Mouse (Mus musculus) layer of hippocampus, postnatal 25 days (tissue): ENCODE data around the gene Ccnd3. TPM values are rescaled to one million over a fixed set of nuclear protein-coding genes. Genes with fewer than 3 reads are reported as not detected.
"Not testable (repeated sequence)": the region's sequence is repeated elsewhere in the genome, so short reads cannot be mapped to it uniquely, and the experiment has no call there.

Experiments used
- DNase-seq, 2 experiments: peaks; one replicate each; pipeline ENCODE4 v3.0.0; 2022; ENCODE audit warnings: mixed read lengths in 2 of 2, low spot score in 1 of 2; ENCODE audit errors: extremely low spot score in 1 of 2
- total RNA-seq, 2 experiments: library from RNA; stranded (reverse); gene quantifications; 2 replicates each; pipeline ENCODE4 v1.2.3; 2021

The Ccnd3 gene
- total RNA-seq, 2 experiments from 2014 or later, result 30.2 to 39.9 TPM

DNA sequence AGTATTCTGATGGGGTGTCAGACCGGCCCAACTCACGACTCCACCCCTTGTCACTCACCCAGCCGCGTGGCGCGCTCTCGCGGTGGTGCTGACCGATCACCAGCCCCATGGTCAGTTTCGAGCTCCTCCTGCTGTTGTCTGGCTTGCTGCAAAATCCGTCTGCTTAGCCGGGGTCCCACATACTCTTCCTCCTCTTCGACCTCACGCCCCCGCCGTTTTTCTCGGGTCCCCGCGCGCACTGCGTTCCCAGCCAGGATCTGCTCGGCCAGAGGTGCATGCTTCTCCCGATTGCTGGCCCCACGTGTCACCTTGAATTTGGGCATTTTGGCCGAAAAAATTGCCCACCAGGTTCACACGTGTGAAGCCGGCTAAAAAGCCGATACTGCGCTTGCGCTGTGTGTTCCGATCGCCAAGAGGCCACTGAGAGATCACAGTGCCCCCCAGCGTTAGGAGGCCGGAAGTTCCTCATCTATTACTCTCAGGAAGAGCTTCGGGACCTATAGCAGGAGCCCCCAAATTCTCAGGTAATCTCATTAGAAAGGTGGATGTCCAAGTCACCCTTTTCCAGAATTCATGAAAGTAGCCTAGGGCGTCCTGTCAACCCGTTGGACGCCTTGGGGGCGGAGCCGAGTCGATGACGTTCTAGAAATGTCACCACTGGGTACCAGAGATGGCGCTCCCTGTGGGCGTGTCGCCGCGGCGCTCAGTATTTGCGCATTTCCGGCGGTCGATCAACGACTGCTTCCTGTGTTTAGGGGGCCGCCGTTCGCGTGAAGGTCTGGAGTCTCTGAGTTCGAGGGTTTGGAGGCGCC, 106.2 kb downstream of the Ccnd3 start, which contains the start of the genes Bysl, Med20 and Gm20517:
Gene Bysl (minus strand): TSS at position 644 of the 812 bp plus-strand sequence.
Gene Med20 (plus strand): TSS at position 734 of the 812 bp plus-strand sequence.
Gene Gm20517 (plus strand): TSS at position 741 of the 812 bp plus-strand sequence.
- DNase-seq, result peak; percentile 97 to 98

GRCm38 (mm10) chr17:47611661-47611982, 106.8 kb downstream of the Ccnd3 start:
- DNase-seq, result no peak

DNA sequence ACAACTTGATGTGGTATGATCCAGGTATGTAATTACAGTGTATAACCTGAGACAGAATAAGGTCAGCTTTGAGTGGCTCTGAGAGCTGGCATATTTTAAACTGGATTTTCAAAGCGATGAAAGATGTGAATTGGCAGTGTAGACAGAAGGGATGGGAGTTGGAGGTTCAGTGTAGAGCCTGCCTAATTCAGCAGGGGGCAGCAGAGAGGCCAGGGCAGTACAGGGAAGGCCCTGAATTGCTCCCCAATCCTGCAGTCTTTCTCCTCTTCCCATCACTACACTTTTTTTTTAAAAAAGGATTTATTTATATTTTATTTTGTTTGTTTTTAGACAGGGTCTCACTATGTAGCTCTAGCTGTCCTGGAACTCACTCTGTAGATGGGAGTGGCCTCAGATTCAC, 109.2 kb downstream of the Ccnd3 start:
- peak in 1 of 2 experiments; percentile 41 for DNase-seq

- DNase-seq, result no peak
Observed at GRCm38 (mm10) chr17:47616119-47616518, 111.3 kb downstream of the Ccnd3 start.

GRCm38 (mm10) chr17:47616652-47617051, 111.8 kb downstream of the Ccnd3 start:
- DNase-seq, result no peak

DNA sequence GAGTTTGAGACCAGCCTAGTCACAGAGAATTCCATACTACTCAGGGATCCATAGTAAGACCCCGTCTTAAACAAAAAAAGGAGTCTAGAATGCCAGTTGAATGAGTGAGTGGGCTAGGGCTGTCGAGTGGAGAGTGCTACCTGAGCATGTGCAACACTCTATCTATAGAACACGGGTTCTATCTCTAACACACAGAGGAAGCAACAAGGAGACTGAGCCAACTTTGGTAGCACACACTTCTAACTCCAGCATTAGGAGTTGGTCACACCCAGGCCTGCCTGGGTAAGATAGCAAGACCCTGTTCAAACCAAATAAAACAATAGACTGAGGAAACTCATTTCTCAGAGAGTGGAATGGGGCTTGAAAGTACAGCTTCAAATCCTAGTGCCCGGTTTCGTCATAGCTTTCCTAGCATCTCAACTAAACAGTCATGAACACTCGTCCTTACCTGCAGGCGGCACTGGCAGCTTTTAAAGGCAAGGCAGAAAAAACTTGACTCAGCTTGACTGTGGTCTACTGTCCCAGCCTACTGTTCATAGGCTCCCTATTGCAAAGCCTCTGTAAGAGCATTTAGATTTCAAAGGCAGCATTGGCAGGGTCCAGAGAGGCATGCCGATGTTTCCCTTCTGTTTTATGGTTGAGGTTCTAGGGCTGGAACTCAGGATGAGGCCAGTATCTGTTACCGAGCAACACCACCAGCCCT, 112.9 kb downstream of the Ccnd3 start:
- DNase-seq, result no peak

- DNase-seq, result no peak
Observed at GRCm38 (mm10) chr17:47618556-47619311, 113.9 kb downstream of the Ccnd3 start.

DNA sequence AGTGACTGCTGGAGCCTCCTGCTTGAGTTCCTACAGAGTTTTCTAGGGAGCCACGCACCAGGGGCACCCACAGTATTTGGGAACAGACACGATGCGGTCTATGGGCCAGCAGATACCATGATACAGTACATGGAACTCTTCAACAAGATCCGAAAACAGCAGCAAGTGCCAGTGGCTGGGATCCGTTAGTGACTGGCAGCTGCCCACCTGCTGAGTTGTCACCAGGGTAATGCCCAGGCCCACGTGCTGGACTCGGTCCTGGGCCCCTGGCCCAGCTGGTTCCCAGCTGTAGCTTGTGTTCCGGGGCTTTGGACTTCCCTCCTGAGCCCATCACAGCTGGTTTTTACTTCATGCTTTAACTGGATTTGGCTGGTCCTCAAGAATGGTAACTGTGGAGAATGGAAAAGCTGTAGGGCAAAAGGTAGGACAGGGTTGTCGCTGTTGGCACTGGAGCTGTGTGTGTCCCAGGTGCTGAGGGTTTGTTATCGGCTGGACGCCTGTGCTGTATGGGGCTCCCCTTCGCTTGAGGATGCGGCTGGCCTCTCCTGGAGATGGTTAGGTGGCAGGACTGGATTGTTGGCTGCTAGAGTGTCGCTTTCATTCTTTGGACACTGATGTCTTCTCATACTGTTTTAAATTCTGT, 118.2 kb downstream of the Ccnd3 start:
- DNase-seq, result no peak

DNA sequence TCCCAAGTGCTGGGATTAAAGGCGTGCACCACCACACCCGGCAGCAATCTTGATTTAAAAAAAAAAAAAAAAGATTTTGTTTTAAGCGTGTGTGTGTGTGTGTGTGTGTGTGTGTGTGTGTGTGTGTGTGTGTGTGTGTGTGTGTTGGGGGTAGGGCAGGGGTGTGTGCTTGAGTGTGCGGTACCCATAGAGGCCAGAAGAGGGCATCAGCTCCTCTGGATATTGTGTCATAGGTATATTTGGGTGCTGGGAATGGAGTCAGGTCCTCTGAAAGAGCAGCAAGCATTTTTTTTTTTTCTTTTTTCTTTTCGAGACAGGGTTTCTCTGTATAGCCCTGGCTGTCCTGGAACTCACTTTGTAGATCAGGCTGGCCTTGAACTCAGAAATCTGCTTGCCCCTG, 119.7 kb downstream of the Ccnd3 start:
- not testable (repeated sequence) for DNase-seq

GRCm38 (mm10) chr17:47625088-47625487, 120.2 kb downstream of the Ccnd3 start:
- DNase-seq, result no peak

GRCm38 (mm10) chr17:47626031-47626430, 121.2 kb downstream of the Ccnd3 start:
- no peak for DNase-seq

GRCm38 (mm10) chr17:47627791-47628190, 122.9 kb downstream of the Ccnd3 start:
- no peak for DNase-seq

- peak; percentile 81 to 85 for DNase-seq
Observed at GRCm38 (mm10) chr17:47628851-47629676, 124.2 kb downstream of the Ccnd3 start.

DNA sequence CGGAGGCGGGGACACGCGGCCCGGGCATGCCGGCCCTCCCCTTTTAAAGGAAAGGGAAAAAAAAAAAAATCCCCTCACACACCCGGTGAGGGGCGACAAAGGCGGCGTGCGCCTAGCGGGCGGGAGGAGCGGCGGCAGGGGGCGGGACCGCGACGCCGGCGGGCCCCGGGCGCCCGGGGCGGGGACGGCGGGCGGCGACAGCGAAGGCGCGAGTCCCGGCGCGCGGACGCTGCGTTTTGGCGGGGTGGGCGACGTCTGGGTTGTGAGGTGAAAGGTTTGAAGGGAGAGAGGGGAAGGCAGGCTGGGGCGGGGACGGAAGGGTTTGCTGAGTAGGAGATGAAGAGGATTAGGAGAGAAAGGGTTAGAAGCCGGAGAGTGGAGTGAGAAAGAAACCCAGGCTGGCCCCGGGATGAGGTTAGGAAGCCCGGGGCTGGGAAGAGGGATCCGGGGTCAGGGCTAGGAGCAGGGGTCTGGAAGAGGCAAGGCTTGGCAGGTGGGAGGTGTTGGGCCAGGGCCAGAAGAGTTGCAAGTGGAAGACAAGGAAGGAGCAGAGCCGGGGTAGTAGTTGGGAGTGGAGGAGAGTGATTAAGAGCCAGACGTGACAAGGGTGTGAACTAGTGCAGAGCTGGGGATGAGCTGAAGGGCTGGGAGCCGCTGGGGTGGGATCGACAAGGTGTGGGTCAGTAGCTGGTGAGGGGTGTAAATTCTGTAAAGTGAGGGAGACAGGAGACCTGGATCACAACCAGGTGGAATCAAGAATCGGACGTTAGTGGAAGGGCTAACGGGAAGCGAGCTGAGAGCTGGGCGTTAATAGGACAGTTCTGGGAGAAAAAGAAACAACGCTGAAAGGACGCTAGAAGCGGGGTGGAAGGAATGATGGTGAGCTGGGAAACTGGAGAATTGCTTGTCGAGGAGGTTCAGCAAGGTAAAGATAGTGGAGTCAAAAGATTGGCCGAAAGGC, 125.1 kb downstream of the Ccnd3 start:
- peak in 1 of 2 experiments; percentile 18 for DNase-seq

GRCm38 (mm10) chr17:47630678-47631065, 125.8 kb downstream of the Ccnd3 start, which contains the start of gene Usp49:
Usp49 (plus strand) TSS chr17:47630690.
- no peak for DNase-seq

DNA sequence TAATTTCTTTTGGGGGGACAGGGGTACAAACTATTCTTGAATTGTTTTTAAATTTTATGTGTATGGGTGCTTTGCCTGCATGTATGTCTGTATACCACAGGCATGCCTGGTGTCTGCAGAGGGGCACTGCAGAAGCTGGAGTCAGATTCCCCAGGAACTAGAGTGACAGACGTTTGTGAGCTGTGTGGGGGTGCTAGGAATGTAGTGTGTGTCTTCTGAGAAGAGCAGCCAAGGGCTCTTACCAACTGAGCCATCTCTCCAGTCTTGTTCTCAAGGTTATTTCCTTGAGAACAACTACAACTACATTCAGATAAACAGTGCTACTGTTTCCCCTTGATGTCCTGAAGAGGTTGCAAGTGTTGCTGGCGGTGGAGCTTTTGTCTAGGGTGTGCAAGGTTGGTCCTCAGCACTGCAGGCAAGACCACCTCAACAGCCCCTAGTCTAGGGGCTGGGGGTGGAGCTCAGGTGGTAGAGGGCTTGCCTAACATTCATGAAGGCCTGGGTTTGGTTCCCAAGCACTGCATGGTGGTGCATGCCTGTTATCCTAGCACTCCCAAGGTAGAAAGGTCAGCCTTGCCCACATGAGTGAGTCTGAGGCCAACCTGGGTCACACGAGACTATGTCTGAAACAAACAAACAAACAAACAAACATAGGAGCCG, 127.5 kb downstream of the Ccnd3 start:
- DNase-seq, result no peak

DNA sequence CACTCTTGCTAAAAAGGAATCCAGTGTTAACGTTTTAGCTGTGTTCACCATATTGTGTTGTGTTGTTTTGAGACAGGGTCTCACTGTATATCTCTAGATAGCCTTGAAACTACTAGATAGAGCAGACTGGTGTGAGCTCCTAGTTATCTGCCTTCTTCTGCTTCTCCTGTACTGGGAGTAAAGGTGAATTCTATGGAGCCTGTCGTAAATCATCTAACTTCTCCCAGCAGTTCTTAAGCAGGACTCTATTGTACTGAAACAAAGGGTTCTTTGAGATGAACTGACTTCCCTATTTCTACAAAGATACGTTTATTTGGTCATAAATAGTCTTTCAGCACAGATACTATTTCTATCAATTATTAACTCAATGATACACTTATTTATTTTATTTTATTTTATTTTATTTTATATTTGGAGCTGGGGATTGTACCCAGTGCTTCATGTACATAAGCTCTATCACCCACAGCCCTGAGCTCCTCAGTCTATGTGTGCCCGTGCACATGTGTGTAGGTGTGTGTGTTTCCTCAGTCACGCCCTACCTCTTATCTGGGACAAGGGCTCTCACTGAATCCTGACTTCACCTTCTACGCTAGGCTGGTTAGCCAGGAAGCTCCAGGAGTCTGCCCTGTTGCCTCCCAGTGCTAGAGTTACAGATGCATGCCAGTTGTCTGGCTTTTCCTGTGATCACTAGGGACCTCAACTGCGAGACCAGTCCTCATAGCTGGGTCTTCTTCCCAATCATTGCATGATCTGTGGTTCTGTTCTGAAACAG, 129.3 kb downstream of the Ccnd3 start:
- DNase-seq, result no peak
